Mouse (Mus musculus) midbrain, embryonic 10.5 days (tissue): ENCODE measurements at regions not wholly inside any gene's neighbourhood (a gene's known extent, or its start where the extent isn't known, plus 50 kb on each side); places are given as distances from the start of the nearest gene placed in this dataset.

Experiments
- DNase-seq: peaks from one replicate; pipeline ENCODE4 v3.0.0-alpha.2; 2017; ENCODE audit warnings: low spot score
- H3K27ac ChIP-seq: fragments of 300-500 bp; sonication (generic); replicated peaks from 2 replicates; pipeline ENCODE4 v1.5.1; 2016; ENCODE audit warnings: mild to moderate bottlenecking
- H3K27me3 ChIP-seq: fragments of 300-500 bp; sonication (generic); 2 replicates; pipeline ENCODE4 v1.6.1; 2016; ENCODE audit warnings: low read depth, mild to moderate bottlenecking; ENCODE audit not compliant: poor library complexity, severe bottlenecking
- H3K36me3 ChIP-seq: fragments of 300-500 bp; sonication (generic); 2 replicates; pipeline ENCODE4 v1.6.1; 2016; ENCODE audit warnings: mild to moderate bottlenecking, moderate library complexity
- H3K4me1 ChIP-seq: fragments of 300-500 bp; sonication (generic); 2 replicates; pipeline ENCODE4 v1.6.1; 2016
- H3K4me3 ChIP-seq: fragments of 300-500 bp; sonication (generic); 2 replicates; pipeline ENCODE4 v1.5.1; 2016; ENCODE audit warnings: mild to moderate bottlenecking, moderate library complexity
- H3K9me3 ChIP-seq: fragments of 300-500 bp; sonication (generic); replicated peaks from 2 replicates; pipeline ENCODE4 v1.6.1; 2016; ENCODE audit warnings: mild to moderate bottlenecking
- WGBS: fragments of 180-500 bp; shearing (Covaris S2); methylation state at CpG from one replicate; pipeline ENCODE4 v1.1.7; 2016; 5-methylcytosine and 5-hydroxymethylcytosine counted together

DNA sequence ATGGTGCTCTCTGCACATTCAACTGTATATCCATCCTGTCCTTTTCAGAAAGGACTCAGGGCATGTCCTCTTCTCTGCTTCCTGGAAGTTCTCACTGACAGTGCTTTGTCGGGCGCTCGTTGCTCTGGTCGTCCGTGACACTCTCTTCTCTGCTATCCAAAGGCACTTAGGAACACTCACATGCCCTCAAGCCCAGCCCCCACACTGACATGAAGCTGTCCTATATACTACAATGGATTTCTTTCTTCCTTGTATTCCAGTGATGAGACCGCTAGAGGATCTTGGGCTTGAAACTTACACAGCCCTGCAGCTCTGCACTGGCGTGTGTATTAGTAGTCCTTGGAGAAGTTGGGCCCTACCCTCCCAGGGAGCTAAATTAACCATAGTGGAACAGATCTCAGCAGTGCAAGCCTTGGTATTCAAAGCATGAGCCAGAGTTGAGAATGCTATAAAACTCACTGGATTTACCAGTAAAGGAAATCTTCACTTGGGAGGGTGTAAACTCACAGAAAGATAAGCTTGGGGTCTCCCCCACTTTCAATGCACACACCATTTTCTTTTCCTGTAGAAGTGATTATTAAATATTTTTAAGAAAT is 205.3 kb downstream of the Mreg start:
- no peaks in the 10 kb centered on the region for H3K36me3 ChIP-seq
- DNase-seq: no peak
- no peaks in the 10 kb centered on the region for H3K27me3 ChIP-seq
- 74% methylated on average over 7 of the region's 7 CpGs for WGBS
- H3K27ac ChIP-seq: no peak overlapping the region
- H3K9me3 ChIP-seq: no peaks in the 10 kb centered on the region
- H3K4me3 ChIP-seq: no peak overlapping the region
- peaks cover 14% of the 10 kb centered on the region for H3K4me1 ChIP-seq

GRCm38 (mm10) chr1:72005956-72006355 is 206.2 kb downstream of the Mreg start:
- no peaks in the 10 kb centered on the region for H3K36me3 ChIP-seq
- DNase-seq: no peak
- H3K9me3 ChIP-seq: no peaks in the 10 kb centered on the region
- peaks cover 14% of the 10 kb centered on the region for H3K4me1 ChIP-seq
- H3K27me3 ChIP-seq: no peaks in the 10 kb centered on the region
- WGBS: 46% methylated on average over 8 of the region's 8 CpGs
- H3K27ac ChIP-seq: no peak overlapping the region
- H3K4me3 ChIP-seq: no peak overlapping the region

GRCm38 (mm10) chr1:72005550-72005949 is 206.6 kb downstream of the Mreg start:
- H3K4me3 ChIP-seq: no peak overlapping the region
- 86% methylated on average over 7 of the region's 7 CpGs for WGBS
- no peak for DNase-seq

GRCm38 (mm10) chr1:72003424-72004278 is 208.5 kb downstream of the Mreg start:
- DNase-seq: no peak
- 90% methylated on average over 14 of the region's 14 CpGs for WGBS
- Histone ChIP-seq H3K36me3 (no peaks in the 10 kb centered on the region), H3K27me3 (no peaks in the 10 kb centered on the region), H3K9me3 (no peaks in the 10 kb centered on the region), H3K27ac (no peak overlapping the region), H3K4me1 (peaks cover 9% of the 10 kb centered on the region), H3K4me3 (no peak overlapping the region)

More at GRCm38 (mm10) chr1:72005550-72005949, 206.6 kb downstream of the Mreg start:
- Histone ChIP-seq H3K36me3 (no peaks in the 10 kb centered on the region), H3K9me3 (no peaks in the 10 kb centered on the region), H3K4me1 (peaks cover 14% of the 10 kb centered on the region), H3K27me3 (no peaks in the 10 kb centered on the region), H3K27ac (no peak overlapping the region)

DNA sequence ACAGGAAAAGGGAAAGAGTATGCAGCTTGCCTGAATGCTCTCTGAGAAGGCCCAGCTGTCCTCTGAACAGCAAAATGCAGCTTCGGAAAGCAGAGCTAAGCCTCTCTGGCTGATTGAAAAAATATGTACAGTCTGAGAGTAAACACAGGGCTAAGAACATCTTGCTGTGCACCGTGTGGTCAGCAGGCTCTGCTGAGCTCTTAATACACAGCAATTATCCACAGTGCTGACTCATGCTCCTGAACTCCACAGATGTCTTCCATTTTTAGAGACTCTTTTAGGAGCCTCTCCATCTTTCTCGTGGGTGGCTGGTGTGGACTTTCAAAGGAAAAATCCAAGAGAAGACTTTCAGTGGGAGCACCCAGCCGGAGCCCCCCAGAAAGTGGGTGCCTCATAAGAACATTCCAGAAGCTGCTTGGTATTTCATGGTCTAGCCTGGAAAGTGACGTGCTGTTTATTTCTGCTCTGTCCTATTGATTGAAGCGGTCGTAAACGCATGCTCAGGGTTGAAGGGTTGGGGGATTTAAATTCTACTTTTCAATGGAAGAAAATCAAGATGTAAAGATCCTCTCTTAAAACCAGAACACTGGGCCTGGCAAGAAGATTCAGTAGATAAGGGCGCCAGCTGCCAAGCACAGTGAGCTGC is 209.5 kb downstream of the Mreg start:
- WGBS: 84% methylated on average over 9 of the region's 9 CpGs
- Histone ChIP-seq H3K4me3 (no peak overlapping the region), H3K36me3 (no peaks in the 10 kb centered on the region), H3K27ac (no peak overlapping the region), H3K4me1 (peaks cover 9% of the 10 kb centered on the region), H3K9me3 (no peaks in the 10 kb centered on the region), H3K27me3 (no peaks in the 10 kb centered on the region)
- no peak for DNase-seq

GRCm38 (mm10) chr1:72000741-72001140 is 211.4 kb downstream of the Mreg start:
- WGBS: 81% methylated on average over 2 of the region's 2 CpGs
- Histone ChIP-seq H3K4me1 (peaks cover 7% of the 10 kb centered on the region), H3K27me3 (no peaks in the 10 kb centered on the region), H3K27ac (no peak overlapping the region), H3K36me3 (no peaks in the 10 kb centered on the region), H3K9me3 (no peaks in the 10 kb centered on the region), H3K4me3 (no peak overlapping the region)
- no peak for DNase-seq

DNA sequence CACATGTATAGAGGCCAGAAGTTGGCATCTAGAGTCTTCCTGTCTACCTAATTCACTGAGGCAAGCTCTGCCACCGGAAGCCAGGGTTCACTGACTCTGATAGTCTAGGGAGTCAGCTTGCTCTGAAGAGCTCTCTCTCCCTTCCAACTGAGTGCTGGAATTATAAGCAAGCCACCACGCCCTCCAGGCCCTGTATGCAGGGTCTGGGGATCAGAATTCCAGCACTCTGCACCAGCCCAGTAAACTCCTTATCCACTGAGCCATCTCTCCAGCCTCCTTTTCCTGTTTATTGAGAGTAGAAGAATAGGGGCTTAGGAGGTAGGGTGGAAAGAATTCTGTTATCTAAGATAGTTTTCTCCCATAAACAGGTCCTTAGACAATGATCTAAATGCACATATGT is 215.3 kb downstream of the Mreg start:
- DNase-seq: no peak
- Histone ChIP-seq H3K36me3 (no peaks in the 10 kb centered on the region), H3K27ac (no peak overlapping the region), H3K27me3 (no peaks in the 10 kb centered on the region), H3K4me1 (peaks cover 16% of the 10 kb centered on the region), H3K4me3 (no peak overlapping the region), H3K9me3 (no peaks in the 10 kb centered on the region)
- 75% methylated on average over 2 of the region's 2 CpGs for WGBS

GRCm38 (mm10) chr1:71996234-71996619 is 215.9 kb downstream of the Mreg start:
- Histone ChIP-seq H3K36me3 (no peaks in the 10 kb centered on the region), H3K4me1 (peaks cover 16% of the 10 kb centered on the region), H3K27ac (no peak overlapping the region), H3K9me3 (no peaks in the 10 kb centered on the region), H3K4me3 (no peak overlapping the region), H3K27me3 (no peaks in the 10 kb centered on the region)
- no peak for DNase-seq
- 69% methylated on average over 7 of the region's 7 CpGs for WGBS

DNA sequence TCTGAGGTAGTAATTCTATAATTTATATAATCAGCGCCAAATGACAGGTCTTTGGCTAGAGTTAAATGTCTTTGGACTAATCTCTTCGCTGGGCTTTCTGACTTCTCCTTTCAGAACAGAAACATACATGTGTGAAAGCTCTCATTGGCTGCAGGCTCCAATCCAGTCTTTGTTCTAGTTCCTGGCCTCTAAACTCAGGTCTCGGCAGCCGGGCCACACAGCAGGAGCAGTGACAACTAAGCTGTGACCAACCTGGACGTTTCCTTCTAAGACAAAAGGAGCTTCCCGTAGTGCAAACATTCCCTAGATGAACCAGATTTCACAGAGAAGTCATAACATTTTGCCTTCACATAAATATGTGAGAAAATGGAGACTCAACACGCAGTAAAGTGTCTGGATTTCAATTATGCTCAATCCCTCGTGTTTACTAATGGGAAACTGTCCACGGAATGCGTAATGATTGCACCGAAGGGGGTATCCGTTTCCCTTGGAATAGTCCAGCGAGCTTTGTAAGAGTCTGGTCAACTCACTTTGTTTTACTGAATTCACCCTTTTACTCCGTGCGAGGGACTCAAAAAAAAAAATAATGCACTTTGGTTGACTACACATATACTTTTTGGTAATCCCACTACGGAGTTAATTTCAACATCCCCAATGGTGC is 216.4 kb downstream of the Mreg start:
- 63% methylated on average over 16 of the region's 16 CpGs for WGBS
- H3K36me3 ChIP-seq: no peaks in the 10 kb centered on the region

GRCm38 (mm10) chr1:71990936-71991335 is 221.2 kb downstream of the Mreg start:
- Histone ChIP-seq H3K4me1 (peaks cover 11% of the 10 kb centered on the region), H3K4me3 (no peak overlapping the region), H3K27me3 (no peaks in the 10 kb centered on the region), H3K27ac (no peak overlapping the region), H3K9me3 (no peaks in the 10 kb centered on the region), H3K36me3 (no peaks in the 10 kb centered on the region)
- 95% methylated on average over 3 of the region's 3 CpGs for WGBS
- no peak for DNase-seq

More for the DNA sequence above, 216.4 kb downstream of the Mreg start:
- no peak for DNase-seq
- H3K4me1 ChIP-seq: peaks cover 16% of the 10 kb centered on the region
- no peak overlapping the region for H3K4me3 ChIP-seq
- no peaks in the 10 kb centered on the region for H3K9me3 ChIP-seq
- no peak overlapping the region for H3K27ac ChIP-seq
- no peaks in the 10 kb centered on the region for H3K27me3 ChIP-seq

GRCm38 (mm10) chr1:71988086-71988485 is 224.0 kb downstream of the Mreg start:
- Histone ChIP-seq H3K4me1 (no peaks in the 10 kb centered on the region), H3K4me3 (no peak overlapping the region), H3K27ac (no peak overlapping the region), H3K9me3 (no peaks in the 10 kb centered on the region), H3K27me3 (no peaks in the 10 kb centered on the region), H3K36me3 (no peaks in the 10 kb centered on the region)
- 94% methylated on average over 3 of the region's 3 CpGs for WGBS
- no peak for DNase-seq

DNA sequence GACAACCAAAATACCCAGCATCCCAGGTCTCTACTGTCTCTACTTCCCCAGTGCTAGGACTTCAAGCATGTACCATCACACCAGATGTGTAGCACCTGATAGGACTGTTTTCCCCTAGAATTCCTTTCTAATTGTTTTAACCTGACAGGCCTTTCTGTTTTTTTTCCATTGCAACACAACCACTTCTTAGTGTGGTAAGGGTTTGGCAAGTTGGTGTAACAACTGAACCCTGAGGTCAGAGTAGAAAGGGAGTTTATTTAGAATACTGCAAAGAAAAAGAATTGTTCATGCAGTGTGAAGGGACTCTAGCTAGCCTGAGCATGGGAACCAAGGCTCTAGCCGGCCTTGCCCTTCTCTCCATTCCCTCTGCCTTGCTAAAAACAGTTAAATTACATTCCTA is 226.1 kb downstream of the Mreg start:
- Histone ChIP-seq H3K27me3 (no peaks in the 10 kb centered on the region), H3K36me3 (no peaks in the 10 kb centered on the region), H3K27ac (no peak overlapping the region), H3K4me3 (no peak overlapping the region), H3K9me3 (no peaks in the 10 kb centered on the region), H3K4me1 (no peaks in the 10 kb centered on the region)
- WGBS: 84% methylated on average over 1 of the region's 1 CpGs
- no peak for DNase-seq
